16 mouse cellular contexts compared by ENCODE assay signal in the genomic region with DNA sequence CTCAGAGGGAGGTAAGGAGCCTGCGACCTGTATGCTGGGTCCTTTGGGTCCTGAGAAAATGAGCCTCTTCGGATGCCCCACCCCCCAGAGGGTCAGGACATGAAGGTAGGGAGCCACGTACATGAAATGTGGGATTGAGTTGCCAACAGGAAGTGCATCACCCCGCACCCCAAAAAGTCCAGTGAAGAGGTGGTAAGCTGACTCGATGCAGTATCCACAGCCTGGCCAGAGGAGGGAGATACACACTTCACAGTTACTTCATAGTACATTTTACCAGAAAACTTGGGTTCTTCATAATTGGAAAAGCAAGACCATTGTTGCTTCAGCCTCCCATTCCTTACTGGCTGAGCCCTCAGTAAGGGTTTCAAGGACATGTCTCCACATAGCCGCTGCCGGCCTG.
A peak's percentile ranks its signal among the peaks of the same experiment; 100 is the strongest.
DNase-seq lines count a peak whose midpoint lies in the region; ATAC-seq and TF ChIP-seq lines count a peak whose summit lies in the region.
"Had no signal": no experiment of that assay in that cellular context is flagged by ENCODE, and none has a peak within 500 bp of the region (broad histone marks: within the 10 kb centered on the region; RNA-seq: fewer than 3 reads in every experiment).

No protein-coding gene starts in this region.

- no peak for ATAC-seq in heart, embryonic 14.5 days (ENCODE audit: insufficient number of reproducible peaks, insufficient read depth, low FRiP score, low read depth)
- no peak for ATAC-seq in neural tube, embryonic 13.5 days (ENCODE audit: low read depth)
- 0 out of 2 replicates have a peak, but pooled peaks have one; percentile 32 for ATAC-seq in stomach, postnatal 0 days (ENCODE audit: low FRiP score, low TSS enrichment)
- no peak for ATAC-seq in CD4-positive, CD25-positive, alpha-beta regulatory T cell, adult 4 months
- ATAC-seq: forebrain, embryonic 14.5 days had no signal

- TF ChIP-seq CTCF in stomach, postnatal 0 days (IDR thresholded peaks at IDR 0.05; ENCODE audit: low read depth): peak; percentile 40

- H3K4me3 ChIP-seq in heart, embryonic 14.5 days (ENCODE audit: control insufficient read depth in 1 of 2, insufficient read depth in 1 of 2, low read depth in 1 of 2, low read length in 2 of 2): no peak overlapping the region
- no peak overlapping the region for H3K4me3 ChIP-seq in neural tube, embryonic 13.5 days
- H3K4me3 ChIP-seq in stomach, postnatal 0 days (ENCODE audit: low read depth, low read length): no peak overlapping the region
- H3K4me3 ChIP-seq: hindbrain, embryonic 10.5 days; midbrain, embryonic 12.5 days; myocyte had no signal

- H3K4me1 ChIP-seq in heart, embryonic 14.5 days (ENCODE audit: control insufficient read depth in 2 of 2, insufficient read depth in 2 of 2, low read length in 2 of 2): peaks cover 17 to 28% of the 10 kb centered on the region in 2 experiments
- no peaks in the 10 kb centered on the region for H3K4me1 ChIP-seq in neural tube, embryonic 13.5 days (replicated peaks)
- peaks cover 3% of the 10 kb centered on the region; the same call in 1 of the 2 replicates for H3K4me1 ChIP-seq in stomach, postnatal 0 days (replicated peaks; ENCODE audit: control insufficient read depth, insufficient read depth)
- H3K4me1 ChIP-seq: hindbrain, embryonic 10.5 days; midbrain, embryonic 12.5 days had no signal

- H3K9ac ChIP-seq in heart, embryonic 14.5 days (ENCODE audit: low read length): no peak overlapping the region
- H3K9ac ChIP-seq in neural tube, embryonic 13.5 days: no peak overlapping the region
- no peak overlapping the region for H3K9ac ChIP-seq in stomach, postnatal 0 days (ENCODE audit: low read length)
- H3K9ac ChIP-seq: midbrain, embryonic 12.5 days had no signal

- peaks cover 73% of the 10 kb centered on the region for H3K36me3 ChIP-seq in heart, embryonic 14.5 days (ENCODE audit: control insufficient read depth, insufficient read depth, low read length)
- H3K36me3 ChIP-seq in neural tube, embryonic 13.5 days: peaks cover 89% of the 10 kb centered on the region
- peaks cover 3% of the 10 kb centered on the region; the same call in 1 of the 2 replicates for H3K36me3 ChIP-seq in stomach, postnatal 0 days (ENCODE audit: control insufficient read depth, insufficient read depth, low read length)
- H3K36me3 ChIP-seq: hindbrain, embryonic 10.5 days had no signal

- H3K4me2 ChIP-seq in heart, embryonic 14.5 days (ENCODE audit: low read length): peak overlapping the region; percentile 5; the same call in 1 of the 2 replicates
- no peak overlapping the region for H3K4me2 ChIP-seq in neural tube, embryonic 13.5 days
- no peak overlapping the region for H3K4me2 ChIP-seq in stomach, postnatal 0 days (replicated peaks; ENCODE audit: low read depth)
- H3K4me2 ChIP-seq: midbrain, embryonic 12.5 days had no signal

- intact Hi-C loops in heart, postnatal 36 days (cut with DNase I): no loop called here

- H3K27me3 ChIP-seq in heart, embryonic 14.5 days (ENCODE audit: control insufficient read depth, insufficient read depth, low read length): no peaks in the 10 kb centered on the region
- H3K27me3 ChIP-seq in neural tube, embryonic 13.5 days: no peaks in the 10 kb centered on the region
- H3K27me3 ChIP-seq in stomach, postnatal 0 days (ENCODE audit: control insufficient read depth, insufficient read depth, low read length): no peaks in the 10 kb centered on the region
- H3K27me3 ChIP-seq: midbrain, embryonic 12.5 days had no signal

- no peaks in the 10 kb centered on the region for H3K9me3 ChIP-seq in heart, embryonic 14.5 days (ENCODE audit: control insufficient read depth, low read length)
- no peaks in the 10 kb centered on the region for H3K9me3 ChIP-seq in neural tube, embryonic 13.5 days
- no peaks in the 10 kb centered on the region for H3K9me3 ChIP-seq in stomach, postnatal 0 days (ENCODE audit: control insufficient read depth, low read length)
- H3K9me3 ChIP-seq: hindbrain, embryonic 10.5 days; midbrain, embryonic 12.5 days had no signal

- peak overlapping the region; percentile 79 to 87 for H3K27ac ChIP-seq in heart, embryonic 14.5 days (replicated peaks in 1 of 2; ENCODE audit: control insufficient read depth in 1 of 2, insufficient read depth in 1 of 2, low read depth in 2 of 2, low read length in 2 of 2)
- peak overlapping the region; percentile 14; the same call in 1 of the 2 replicates for H3K27ac ChIP-seq in neural tube, embryonic 13.5 days (replicated peaks)
- H3K27ac ChIP-seq in stomach, postnatal 0 days (replicated peaks): peak overlapping the region; percentile 35
- H3K27ac ChIP-seq: hindbrain, embryonic 10.5 days; midbrain, embryonic 12.5 days had no signal

- no peak for TF ChIP-seq EP300 in stomach, postnatal 0 days (optimal IDR thresholded peaks at IDR 0.05)

- 44% methylated on average over 7 of the region's 7 CpGs for WGBS in heart, embryonic 14.5 days
- whole genome bisulfite sequencing in neural tube, embryonic 13.5 days: 88% methylated on average over 7 of the region's 7 CpGs
- WGBS in stomach, postnatal 0 days: 71% methylated on average over 7 of the region's 7 CpGs

- no peak for DNase-seq in heart, postnatal 36 days
- DNase-seq in kidney, postnatal 4 days: peak; percentile 26 to 31
- no peak for DNase-seq in kidney, adult 8-10 months
- no peak for DNase-seq in neural tube, embryonic 10.5 days (ENCODE audit: extremely low spot score, low spot score)
- no peak for DNase-seq in stomach, postnatal 0 days (ENCODE audit: low spot score)
- DNase-seq: adrenal gland, postnatal 25 days; cerebellum, adult 9-10 months; kidney, postnatal 10 days; thymus, postnatal 25 days had no signal

Comparison
In these comparisons a context has a peak if more than half of its experiments do, and no peak if none do; other contexts are left out.
1. DNase-seq: peak in kidney, postnatal 4 days (2 of 2); none in heart, postnatal 36 days (0 of 2), kidney, adult 8-10 months (0 of 2), neural tube, embryonic 10.5 days (single experiment) and stomach, postnatal 0 days (single experiment).
2. H3K27ac ChIP-seq: peak in every context shown above with its lines; median percentile 83 in heart, embryonic 14.5 days; 35 in stomach, postnatal 0 days; 14 in neural tube, embryonic 13.5 days.